Mouse (Mus musculus) cerebellum, adult 2 months (tissue): ENCODE results near the gene Gm28230. TPM values are rescaled to one million over a fixed set of nuclear protein-coding genes. Genes with fewer than 3 reads are reported as not detected.

ENCODE experiments used
- DNase-seq, 2 experiments: peaks; one replicate each; pipeline ENCODE4 v3.0.0; 2021
- H3K27ac ChIP-seq: fragments of 200-500 bp; 2 replicates; pipeline ENCODE4 v1.5.1; 2012; ENCODE audit warnings: low read length, control low read depth, inconsistent platforms; ENCODE audit not compliant: insufficient read depth
- H3K27me3 ChIP-seq: fragments of 200-500 bp; 2 replicates; pipeline ENCODE4 v1.6.1; 2012; ENCODE audit warnings: inconsistent platforms, mild to moderate bottlenecking, low read length, moderate library complexity; ENCODE audit not compliant: control insufficient read depth, insufficient read depth
- H3K4me1 ChIP-seq: fragments of 200-500 bp; 2 replicates; pipeline ENCODE4 v1.6.1; 2011; ENCODE audit warnings: low read length; ENCODE audit not compliant: control insufficient read depth, insufficient read depth
- H3K4me3 ChIP-seq: fragments of 200-500 bp; replicated peaks from 2 replicates; pipeline ENCODE3; 2011; ENCODE audit warnings: mild to moderate bottlenecking, low read depth, low read length, control low read depth; ENCODE audit not compliant: insufficient read depth
- CTCF ChIP-seq: fragments of 200-500 bp; IDR thresholded peaks from 2 replicates; pipeline ENCODE4 v1.5.1; 2011; ENCODE audit warnings: low read depth, mild to moderate bottlenecking, control low read depth, low read length, moderate library complexity, borderline replicate concordance; ENCODE audit not compliant: insufficient read depth
- POLR2A ChIP-seq: fragments of 200-500 bp; IDR thresholded peaks from 2 replicates; pipeline ENCODE4 v1.6.1; 2011; ENCODE audit warnings: low read length, control low read depth, borderline replicate concordance; ENCODE audit not compliant: insufficient read depth
- WGBS: fragments of 180-500 bp; shearing (Covaris S2); methylation state at CpG from one replicate; pipeline ENCODE4 v1.1.7; 2018; 5-methylcytosine and 5-hydroxymethylcytosine counted together
- polyA plus RNA-seq: library from polyadenylated mRNA; depleted of rRNA; stranded (reverse); fragments of >200 nt; gene quantifications from 2 replicates; pipeline ENCODE4 v1.2.3, GENCODE M21; 2012; rRNA removed

The Gm28230 gene
- polyA plus RNA-seq, 1 experiment, result 0.16 TPM

DNA sequence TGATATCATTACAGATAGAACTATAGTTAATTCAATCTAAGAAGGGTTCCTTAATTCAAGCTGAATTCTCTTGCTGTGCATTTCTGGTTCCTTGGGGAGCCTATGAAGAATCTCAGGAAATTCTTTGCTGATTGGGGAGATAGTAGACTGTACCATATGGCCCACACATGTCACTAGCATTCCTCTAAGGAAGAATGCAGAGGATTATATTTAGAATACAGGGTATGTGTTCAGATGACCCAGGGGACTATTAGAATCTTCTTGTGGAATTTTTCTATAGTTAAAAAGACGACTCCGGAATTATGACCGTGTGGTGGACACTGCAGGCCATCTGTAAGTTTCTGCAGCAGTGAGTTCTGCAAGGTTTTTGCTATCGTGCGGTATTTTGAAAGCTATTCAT is 54.9 kb downstream of the Gm28230 start:
- DNase-seq, result no peak
- Histone ChIP-seq H3K4me3 (no peak overlapping the region), H3K27me3 (no peaks in the 10 kb centered on the region), H3K27ac (no peak overlapping the region), H3K4me1 (no peaks in the 10 kb centered on the region)
- WGBS, result 81% methylated on average over 5 of the region's 5 CpGs
- TF ChIP-seq CTCF, result no peak
- TF ChIP-seq POLR2A, result no peak

DNA sequence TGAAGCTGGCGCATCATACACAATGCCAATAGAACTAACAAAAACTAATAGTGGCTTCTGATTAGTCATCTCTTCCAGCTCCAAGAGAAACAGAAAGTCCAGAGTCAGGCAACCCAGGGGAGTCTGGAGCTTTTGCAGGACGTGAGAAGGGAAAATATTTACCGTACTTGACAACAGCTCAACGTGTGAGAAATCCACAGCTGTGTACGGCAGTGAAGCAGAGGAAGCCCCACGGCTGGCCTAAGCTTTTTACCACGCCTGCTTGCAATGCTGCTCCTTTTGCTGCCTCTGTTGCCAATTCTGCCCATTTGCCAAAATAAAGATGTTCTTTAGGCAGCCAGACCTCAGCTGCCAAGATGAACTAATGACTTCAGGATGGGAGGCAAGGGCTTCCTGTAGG is 69.0 kb downstream of the Gm28230 start:
- Histone ChIP-seq H3K27me3 (no peaks in the 10 kb centered on the region), H3K4me3 (no peak overlapping the region), H3K27ac (no peak overlapping the region), H3K4me1 (no peaks in the 10 kb centered on the region)
- TF ChIP-seq POLR2A, result no peak
- TF ChIP-seq CTCF, result no peak
- no peak for DNase-seq
- 18% methylated on average over 7 of the region's 7 CpGs for WGBS

Other genes starting within 250 kb of the Gm28230 start
- gene Lnpk, start 147.3 kb upstream of the Gm28230 start, polyA plus RNA-seq, result 24.7 and 26.3 TPM in 2 replicates
- gene Evx2, start 67.2 kb upstream of the Gm28230 start, polyA plus RNA-seq, result 0.48 and 0.64 TPM in 2 replicates
- 0.10 TPM in 1 of 2 replicates, not detected in the other for gene Hoxd13, start 58.4 kb upstream of the Gm28230 start, polyA plus RNA-seq
- not detected in 2 replicates for gene Hoxd12, start 51.7 kb upstream of the Gm28230 start, polyA plus RNA-seq
- gene Hoxd11, start 47.2 kb upstream of the Gm28230 start, polyA plus RNA-seq, result not detected in 2 replicates
- gene Hoxd10, start 34.8 kb upstream of the Gm28230 start, polyA plus RNA-seq, result not detected in 2 replicates
- gene Hoxd9, start 29.0 kb upstream of the Gm28230 start, polyA plus RNA-seq, result not detected in 2 replicates
- 0.05 TPM in 1 of 2 replicates, not detected in the other for gene Hoxd8, start 22.1 kb upstream of the Gm28230 start, polyA plus RNA-seq
- 5.4 and 5.7 TPM in 2 replicates for gene Hoxd3, start 14.8 kb upstream of the Gm28230 start, polyA plus RNA-seq
- gene Hoxd4, start 14.8 kb upstream of the Gm28230 start, polyA plus RNA-seq, result 2.6 and 2.8 TPM in 2 replicates
- gene Hoxd1, start 36.3 kb downstream of the Gm28230 start, polyA plus RNA-seq, result 0.70 and 0.77 TPM in 2 replicates
- 56.7 and 57.9 TPM in 2 replicates for gene Mtx2, start 99.1 kb downstream of the Gm28230 start, polyA plus RNA-seq